Mouse (Mus musculus): ENCODE data around the gene Dhx57.
A peak's percentile ranks its signal among the peaks of the same experiment; 100 is the strongest.

DNA sequence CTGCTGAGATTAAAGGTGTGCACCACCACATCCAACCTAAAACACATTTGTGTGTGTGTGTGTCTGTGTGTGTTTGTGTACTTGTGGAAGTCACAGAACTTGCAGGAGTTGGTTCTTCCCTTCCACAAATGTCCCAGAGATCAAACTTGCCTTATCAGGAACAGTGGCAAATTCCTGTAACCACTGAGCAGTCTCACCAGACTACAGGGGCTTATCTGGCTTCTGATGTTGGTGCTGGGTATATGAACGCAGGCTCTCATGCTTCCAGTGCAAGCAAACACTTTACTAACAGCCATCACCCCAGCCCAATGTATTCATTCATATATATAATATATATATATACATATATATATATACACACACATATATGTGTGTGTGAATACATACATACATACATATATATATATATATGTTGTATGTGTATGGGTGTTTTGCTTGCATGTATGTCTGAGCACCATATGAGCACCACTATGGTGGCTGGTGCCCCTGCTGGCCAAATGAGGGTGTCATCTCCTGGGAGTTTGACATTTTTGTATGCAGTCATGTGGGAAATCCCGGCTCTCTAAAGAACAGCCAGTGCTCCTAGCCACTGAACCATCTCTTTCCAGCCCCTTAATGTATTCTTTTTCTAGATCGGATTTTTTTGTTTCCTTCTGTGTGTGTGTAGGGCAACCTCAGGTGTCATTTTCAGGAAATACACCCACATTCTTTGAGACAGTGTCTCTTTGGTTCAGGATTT lies 68.2 kb downstream of the Dhx57 start:
- TF ChIP-seq POLR2A (IDR thresholded peaks at IDR 0.05; ENCODE audit: control insufficient read depth in 1 of 2, insufficient read depth in 1 of 2, low read depth in 1 of 2, low read length in 2 of 2, poor library complexity in 1 of 2) = no peak
- TF ChIP-seq GABPA (IDR thresholded peaks at IDR 0.05; ENCODE audit: low read depth, low read length) = no peak
- TF ChIP-seq TAL1 (IDR thresholded peaks at IDR 0.05; ENCODE audit: low read length) = no peak
- no peak for TF ChIP-seq E2F4 (IDR thresholded peaks at IDR 0.05; ENCODE audit: borderline replicate concordance, low read depth, low read length)
- TF ChIP-seq CTCF (IDR thresholded peaks at IDR 0.05 in 2 of 3, conservative IDR thresholded peaks at IDR 0.05 in 1 of 3; ENCODE audit: control insufficient read depth in 1 of 3, insufficient read depth in 1 of 3, low read depth in 2 of 3, low read length in 3 of 3, poor library complexity in 1 of 3, severe bottlenecking in 1 of 3) = peak; percentile 44 to 53 (median 45)
- TF ChIP-seq MAX (IDR thresholded peaks at IDR 0.05; ENCODE audit: low read length) = no peak
- no peak for TF ChIP-seq EP300 (IDR thresholded peaks at IDR 0.05; ENCODE audit: low read depth in 1 of 2, low read length in 2 of 2)
- peak; percentile 52 for TF ChIP-seq GATA1 (IDR thresholded peaks at IDR 0.05; ENCODE audit: low read depth, low read length)
- TF ChIP-seq MAFK (IDR thresholded peaks at IDR 0.05; ENCODE audit: borderline replicate concordance, low read depth, low read length) = no peak
- no peak for TF ChIP-seq CHD2 (IDR thresholded peaks at IDR 0.05; ENCODE audit: low read length)
- no peak for TF ChIP-seq MYC (IDR thresholded peaks at IDR 0.05; ENCODE audit: low read depth, low read length)
- no peak for TF ChIP-seq ETS1 (IDR thresholded peaks at IDR 0.05; ENCODE audit: low read depth, low read length)
- no peak for TF ChIP-seq MYB (IDR thresholded peaks at IDR 0.05; ENCODE audit: low read depth, low read length)
